Mouse (Mus musculus): ENCODE measurements around the gene Tsen54. TPM values are rescaled to one million over a fixed set of nuclear protein-coding genes. Genes with fewer than 3 reads are reported as not detected.
A peak's percentile ranks its signal among the peaks of the same experiment; 100 is the strongest.

Gene Tsen54
- 37.3 and 39.8 TPM in 2 replicates for polyA plus RNA-seq (2015; fragmentation: Nextera tagmentation; extraction: Ambion mirVana)

- H3K9me3 ChIP-seq (replicated peaks), result no peaks in the 10 kb centered on the region
These were observed at the start of gene Tsen54 for GRCm38 (mm10) chr11:115814605-115815450. TSS of gene Tsen54 (plus strand) at chr11:115814724.

GRCm38 (mm10) chr11:115765103-115765606, 49.4 kb upstream of the Tsen54 start, which contains the start of gene Tmem94:
TSS of gene Tmem94 (plus strand) at chr11:115765433.
- under 1% methylated on average over 32 of the region's 32 CpGs for WGBS
- no peaks in the 10 kb centered on the region for H3K9me3 ChIP-seq (replicated peaks)

More at GRCm38 (mm10) chr11:115814605-115815450, at the start of gene Tsen54:
- peak within 1 kb of the TSS; percentile 94 for H3K4me2 ChIP-seq
- H3K4me3 ChIP-seq (replicated peaks), result peak within 1 kb of the TSS; percentile 83
- under 1% methylated on average over 84 of the region's 84 CpGs for WGBS
- peak within 1 kb of the TSS; percentile 81 for H3K27ac ChIP-seq
- H3K36me3 ChIP-seq, result peaks cover 44% of the 10 kb centered on the region
- peaks cover 47% of the 10 kb centered on the region for H3K4me1 ChIP-seq
- ATAC-seq (replicated peaks; ENCODE audit: low FRiP score), result peak; percentile 57
- H3K27me3 ChIP-seq, result no peaks in the 10 kb centered on the region
- peak within 1 kb of the TSS; percentile 68 for H3K9ac ChIP-seq

GRCm38 (mm10) chr11:115765607-115766141, 48.9 kb upstream of the Tsen54 start:
- under 1% methylated on average over 34 of the region's 34 CpGs for WGBS
- Histone ChIP-seq H3K4me2 (peak overlapping the region; percentile 85), H3K4me3 (replicated peaks) (peak overlapping the region; percentile 74), H3K36me3 (no peaks in the 10 kb centered on the region), H3K27me3 (no peaks in the 10 kb centered on the region), H3K9ac (peak overlapping the region; percentile 83), H3K9me3 (replicated peaks) (no peaks in the 10 kb centered on the region), H3K27ac (peak overlapping the region; percentile 91), H3K4me1 (peaks cover 42% of the 10 kb centered on the region)
- ATAC-seq (replicated peaks; ENCODE audit: low FRiP score), result peak; percentile 86

More at GRCm38 (mm10) chr11:115765103-115765606, 49.4 kb upstream of the Tsen54 start, which contains the start of gene Tmem94:
- peak within 1 kb of the TSS; percentile 85 for H3K4me2 ChIP-seq
- H3K4me3 ChIP-seq (replicated peaks), result peak within 1 kb of the TSS; percentile 74
- peaks cover 39% of the 10 kb centered on the region for H3K4me1 ChIP-seq
- H3K27me3 ChIP-seq, result no peaks in the 10 kb centered on the region
- H3K36me3 ChIP-seq, result no peaks in the 10 kb centered on the region
- ATAC-seq (replicated peaks; ENCODE audit: low FRiP score), result peak; percentile 95
- peak within 1 kb of the TSS; percentile 83 for H3K9ac ChIP-seq
- peak within 1 kb of the TSS; percentile 91 for H3K27ac ChIP-seq

GRCm38 (mm10) chr11:115766356-115766943, 48.1 kb upstream of the Tsen54 start:
- Histone ChIP-seq H3K9ac (peak overlapping the region; percentile 83; the same call in 1 of the 2 replicates), H3K36me3 (no peaks in the 10 kb centered on the region), H3K27me3 (no peaks in the 10 kb centered on the region), H3K27ac (peak overlapping the region; percentile 91), H3K4me1 (peaks cover 42% of the 10 kb centered on the region), H3K4me2 (peak overlapping the region; percentile 85), H3K9me3 (replicated peaks) (no peaks in the 10 kb centered on the region), H3K4me3 (replicated peaks) (peak overlapping the region; percentile 74)
- 23% methylated on average over 13 of the region's 13 CpGs for WGBS
- 0 out of 2 replicates have a peak, but pooled peaks have one; percentile 3 for ATAC-seq (replicated peaks; ENCODE audit: low FRiP score)

- no peaks in the 10 kb centered on the region for H3K36me3 ChIP-seq
- H3K27me3 ChIP-seq, result no peaks in the 10 kb centered on the region
- peak overlapping the region; percentile 85 for H3K4me2 ChIP-seq
- no peaks in the 10 kb centered on the region for H3K9me3 ChIP-seq (replicated peaks)
- peak overlapping the region; percentile 83; the same call in 1 of the 2 replicates for H3K9ac ChIP-seq
- no peak for ATAC-seq (replicated peaks; ENCODE audit: low FRiP score)
- peak overlapping the region; percentile 91 for H3K27ac ChIP-seq
- H3K4me1 ChIP-seq, result peaks cover 42% of the 10 kb centered on the region
- peak overlapping the region; percentile 74 for H3K4me3 ChIP-seq (replicated peaks)
- WGBS, result 69% methylated on average over 8 of the region's 8 CpGs
These were observed 47.5 kb upstream of the Tsen54 start for GRCm38 (mm10) chr11:115766981-115767380.

GRCm38 (mm10) chr11:115768896-115769295, 45.6 kb upstream of the Tsen54 start:
- Histone ChIP-seq H3K4me3 (replicated peaks) (no peak overlapping the region), H3K4me2 (no peak overlapping the region), H3K27ac (0 out of 2 replicates have a peak overlapping the region, but pooled peaks have one; percentile 23), H3K27me3 (no peaks in the 10 kb centered on the region), H3K4me1 (peaks cover 42% of the 10 kb centered on the region), H3K9me3 (replicated peaks) (no peaks in the 10 kb centered on the region; the same call in 1 of the 2 replicates), H3K36me3 (peaks cover 5% of the 10 kb centered on the region; the same call in 1 of the 2 replicates), H3K9ac (no peak overlapping the region)
- ATAC-seq (replicated peaks; ENCODE audit: low FRiP score), result no peak
- WGBS, result 73% methylated on average over 3 of the region's 3 CpGs

GRCm38 (mm10) chr11:115774653-115775052, 39.9 kb upstream of the Tsen54 start:
- no peak overlapping the region for H3K9ac ChIP-seq
- WGBS, result 21% methylated on average over 4 of the region's 4 CpGs
- H3K4me2 ChIP-seq, result no peak overlapping the region
- peaks cover 5% of the 10 kb centered on the region; the same call in 1 of the 2 replicates for H3K36me3 ChIP-seq
- ATAC-seq (replicated peaks; ENCODE audit: low FRiP score), result no peak
- no peaks in the 10 kb centered on the region for H3K27me3 ChIP-seq
- no peaks in the 10 kb centered on the region; the same call in 1 of the 2 replicates for H3K9me3 ChIP-seq (replicated peaks)
- peak overlapping the region; percentile 63 for H3K27ac ChIP-seq
- no peak overlapping the region for H3K4me3 ChIP-seq (replicated peaks)
- H3K4me1 ChIP-seq, result peaks cover 60% of the 10 kb centered on the region

- Histone ChIP-seq H3K4me3 (replicated peaks) (no peak overlapping the region), H3K9ac (no peak overlapping the region), H3K9me3 (replicated peaks) (no peaks in the 10 kb centered on the region; the same call in 1 of the 2 replicates), H3K27ac (peak overlapping the region; percentile 80), H3K4me2 (peak overlapping the region; percentile 10), H3K27me3 (no peaks in the 10 kb centered on the region), H3K36me3 (peaks cover 5% of the 10 kb centered on the region; the same call in 1 of the 2 replicates), H3K4me1 (peaks cover 66% of the 10 kb centered on the region)
- 0 out of 2 replicates have a peak, but pooled peaks have one; percentile 19 for ATAC-seq (replicated peaks; ENCODE audit: low FRiP score)
- WGBS, result 33% methylated on average over 18 of the region's 18 CpGs
These were observed 38.5 kb upstream of the Tsen54 start for GRCm38 (mm10) chr11:115775821-115776665.

- Histone ChIP-seq H3K27me3 (no peaks in the 10 kb centered on the region), H3K4me2 (no peak overlapping the region), H3K27ac (peak overlapping the region; percentile 62), H3K4me3 (replicated peaks) (no peak overlapping the region), H3K4me1 (peaks cover 72% of the 10 kb centered on the region), H3K36me3 (peaks cover 5% of the 10 kb centered on the region; the same call in 1 of the 2 replicates), H3K9ac (no peak overlapping the region), H3K9me3 (replicated peaks) (no peaks in the 10 kb centered on the region; the same call in 1 of the 2 replicates)
- ATAC-seq (replicated peaks; ENCODE audit: low FRiP score), result no peak
- WGBS, result 68% methylated on average over 9 of the region's 9 CpGs
These were observed 37.6 kb upstream of the Tsen54 start for GRCm38 (mm10) chr11:115776954-115777353.

- peaks cover 73% of the 10 kb centered on the region for H3K4me1 ChIP-seq
- peak overlapping the region; percentile 62 for H3K27ac ChIP-seq
- peaks cover 2% of the 10 kb centered on the region; the same call in 1 of the 2 replicates for H3K36me3 ChIP-seq
- 73% methylated on average over 17 of the region's 17 CpGs for WGBS
- no peak overlapping the region for H3K4me2 ChIP-seq
- H3K4me3 ChIP-seq (replicated peaks), result no peak overlapping the region
- no peak overlapping the region for H3K9ac ChIP-seq
- H3K27me3 ChIP-seq, result no peaks in the 10 kb centered on the region
- no peak for ATAC-seq (replicated peaks; ENCODE audit: low FRiP score)
- no peaks in the 10 kb centered on the region; the same call in 1 of the 2 replicates for H3K9me3 ChIP-seq (replicated peaks)
These were observed 36.8 kb upstream of the Tsen54 start for GRCm38 (mm10) chr11:115777487-115778335.

Measured in kidney, embryonic 15.5 days (tissue).